Mouse (Mus musculus) liver, adult (tissue): ENCODE data around the gene Yeats2.

ENCODE experiments used
- GATA4 ChIP-seq: IDR thresholded peaks from 2 replicates; pipeline ENCODE4 v1.6.1; 2014; ENCODE audit warnings: mild to moderate bottlenecking, low read length; ENCODE audit not compliant: insufficient replicate concordance

Yeats2 gene

GRCm38 (mm10) chr16:20169071-20169470 is 28.2 kb downstream of the Yeats2 start:
- no peak for TF ChIP-seq GATA4

GRCm38 (mm10) chr16:20169471-20170106 is 28.7 kb downstream of the Yeats2 start:
- peak; percentile 17; the same call in 1 of the 2 replicates for TF ChIP-seq GATA4

GRCm38 (mm10) chr16:20179406-20180175 is 38.7 kb downstream of the Yeats2 start:
- no peak for TF ChIP-seq GATA4

- TF ChIP-seq GATA4: no peak
Measured at GRCm38 (mm10) chr16:20185368-20185767, 44.5 kb downstream of the Yeats2 start.

- TF ChIP-seq GATA4: no peak
Measured at GRCm38 (mm10) chr16:20191161-20191882, 50.5 kb downstream of the Yeats2 start.

GRCm38 (mm10) chr16:20192043-20192442 is 51.2 kb downstream of the Yeats2 start:
- TF ChIP-seq GATA4: no peak

GRCm38 (mm10) chr16:20195546-20195945 is 54.7 kb downstream of the Yeats2 start:
- TF ChIP-seq GATA4: no peak

- TF ChIP-seq GATA4: no peak
Measured at GRCm38 (mm10) chr16:20196962-20197361, 56.1 kb downstream of the Yeats2 start.

GRCm38 (mm10) chr16:20199501-20200201 is 58.8 kb downstream of the Yeats2 start:
- no peak for TF ChIP-seq GATA4

- no peak for TF ChIP-seq GATA4
Measured at GRCm38 (mm10) chr16:20213591-20214226, 72.8 kb downstream of the Yeats2 start.

- no peak for TF ChIP-seq GATA4
Measured at GRCm38 (mm10) chr16:20222726-20223125, 81.9 kb downstream of the Yeats2 start.

GRCm38 (mm10) chr16:20226676-20227075 is 85.8 kb downstream of the Yeats2 start:
- TF ChIP-seq GATA4: no peak

- TF ChIP-seq GATA4: peak; percentile 53; the same call in 1 of the 2 replicates
Measured at GRCm38 (mm10) chr16:20227504-20227903, 86.6 kb downstream of the Yeats2 start.

GRCm38 (mm10) chr16:20228167-20228566 is 87.3 kb downstream of the Yeats2 start:
- TF ChIP-seq GATA4: no peak

GRCm38 (mm10) chr16:20234406-20234805 is 93.5 kb downstream of the Yeats2 start:
- TF ChIP-seq GATA4: no peak
